10 mouse cellular contexts compared by ENCODE assay signal in the genomic region with DNA sequence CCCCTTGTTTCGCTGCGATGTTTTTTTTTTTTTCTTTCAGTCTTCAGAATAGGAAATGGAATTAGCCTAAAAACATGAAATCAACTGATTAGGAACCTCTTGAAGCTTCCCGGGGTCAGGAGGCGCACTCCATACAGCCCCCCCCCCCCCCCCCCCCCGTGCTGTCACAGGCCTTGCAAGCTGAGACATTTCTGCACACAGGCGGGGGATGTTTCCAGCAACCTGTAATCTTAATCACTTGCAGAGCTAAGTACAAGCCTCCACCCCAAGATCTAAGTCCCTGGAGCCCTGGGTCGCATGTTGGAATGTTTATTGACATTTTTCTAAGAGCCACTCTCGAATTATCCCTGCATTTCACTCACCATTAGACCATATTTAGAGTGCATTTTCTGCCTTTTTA.
DNase-seq lines count a peak whose midpoint lies in the region; ATAC-seq and TF ChIP-seq lines count a peak whose summit lies in the region.
"Had no signal": no experiment of that assay in that cellular context is flagged by ENCODE, and none has a peak within 500 bp of the region (broad histone marks: within the 10 kb centered on the region; RNA-seq: fewer than 3 reads in every experiment).

No protein-coding gene starts in this region.

- no peaks in the 10 kb centered on the region for H3K27me3 ChIP-seq in heart, embryonic 12.5 days (replicated peaks)
- H3K27me3 ChIP-seq in heart, adult 2 months (ENCODE audit: control insufficient read depth, insufficient read depth, low read length), result no peaks in the 10 kb centered on the region
- H3K27me3 ChIP-seq in forebrain, embryonic 12.5 days, result no peaks in the 10 kb centered on the region
- H3K27me3 ChIP-seq in limb, embryonic 13.5 days, result no peaks in the 10 kb centered on the region

- no peak overlapping the region for H3K27ac ChIP-seq in heart, embryonic 12.5 days (ENCODE audit: poor library complexity, severe bottlenecking)
- H3K27ac ChIP-seq in heart, adult 2 months, result no peak overlapping the region
- H3K27ac ChIP-seq in forebrain, embryonic 12.5 days, result no peak overlapping the region
- H3K27ac ChIP-seq in limb, embryonic 13.5 days, result peak overlapping the region; percentile 90; the same call in 1 of the 2 replicates
- H3K27ac ChIP-seq: macrophage had no signal

- H3K4me1 ChIP-seq in heart, embryonic 12.5 days (replicated peaks), result 0 out of 2 replicates have a peak, but pooled peaks cover 3% of the 10 kb centered on the region
- no peaks in the 10 kb centered on the region for H3K4me1 ChIP-seq in heart, adult 2 months (ENCODE audit: control insufficient read depth, insufficient read depth, low read length)
- peaks cover 4% of the 10 kb centered on the region; the same call in 1 of the 2 replicates for H3K4me1 ChIP-seq in forebrain, embryonic 12.5 days
- peaks cover 39% of the 10 kb centered on the region for H3K4me1 ChIP-seq in limb, embryonic 13.5 days

- 16% methylated on average over 8 of the region's 8 CpGs for WGBS in heart, embryonic 12.5 days
- WGBS in heart, adult 2 months, result 21% methylated on average over 8 of the region's 8 CpGs
- WGBS in forebrain, embryonic 12.5 days, result 14% methylated on average over 8 of the region's 8 CpGs
- 10% methylated on average over 8 of the region's 8 CpGs for WGBS in limb, embryonic 13.5 days

- H3K36me3 ChIP-seq in heart, embryonic 12.5 days, result no peaks in the 10 kb centered on the region
- no peaks in the 10 kb centered on the region for H3K36me3 ChIP-seq in heart, adult 2 months (ENCODE audit: control insufficient read depth, insufficient read depth, low read length)
- no peaks in the 10 kb centered on the region for H3K36me3 ChIP-seq in forebrain, embryonic 12.5 days (replicated peaks)
- no peaks in the 10 kb centered on the region for H3K36me3 ChIP-seq in limb, embryonic 13.5 days

- no peaks in the 10 kb centered on the region for H3K9me3 ChIP-seq in heart, embryonic 12.5 days (replicated peaks)
- H3K9me3 ChIP-seq in forebrain, embryonic 12.5 days, result no peaks in the 10 kb centered on the region
- no peaks in the 10 kb centered on the region for H3K9me3 ChIP-seq in limb, embryonic 13.5 days

- intact Hi-C loops in heart, adult 2 months (cut with DNase I), result no loop called here

- H3K9ac ChIP-seq in heart, embryonic 12.5 days, result no peak overlapping the region
- no peak overlapping the region for H3K9ac ChIP-seq in heart, adult 2 months (ENCODE audit: low read depth, low read length)
- H3K9ac ChIP-seq in forebrain, embryonic 12.5 days, result no peak overlapping the region
- peak overlapping the region; percentile 26; the same call in 1 of the 2 replicates for H3K9ac ChIP-seq in limb, embryonic 13.5 days

- TF ChIP-seq CTCF in heart, adult 2 months (IDR thresholded peaks at IDR 0.05), result no peak

- ATAC-seq in heart, embryonic 12.5 days (ENCODE audit: insufficient number of reproducible peaks, low FRiP score), result no peak
- no peak for ATAC-seq in forebrain, embryonic 12.5 days (ENCODE audit: low FRiP score)
- no peak for ATAC-seq in limb, embryonic 13.5 days (ENCODE audit: low FRiP score, low read depth)
- ATAC-seq: intestine, postnatal 0 days had no signal

- no peak for DNase-seq in heart, adult 2 months
- peak; percentile 27 for DNase-seq in NIH3T3 (ENCODE audit: low read depth)
- DNase-seq in Muller cell, postnatal 12 days (ENCODE audit: inconsistent ontology term), result no peak
- DNase-seq in spleen, postnatal 14 days (ENCODE audit: low spot score in 2 of 2), result no peak
- no peak for DNase-seq in right cerebral cortex, adult 18-20 months

- H3K79me2 ChIP-seq in heart, adult 2 months (replicated peaks; ENCODE audit: control insufficient read depth, insufficient read depth, low read length), result no peaks in the 10 kb centered on the region

- TF ChIP-seq POLR2A in heart, adult 2 months (IDR thresholded peaks at IDR 0.05; ENCODE audit: insufficient read depth, low read depth, low read length), result no peak

- peak overlapping the region; percentile 61 for H3K4me2 ChIP-seq in heart, embryonic 12.5 days
- peak overlapping the region; percentile 34 for H3K4me2 ChIP-seq in forebrain, embryonic 12.5 days
- H3K4me2 ChIP-seq in limb, embryonic 13.5 days (replicated peaks), result peak overlapping the region; percentile 54

- TF ChIP-seq EP300 in heart, adult 2 months (IDR thresholded peaks at IDR 0.05; ENCODE audit: insufficient read depth, low read depth, low read length), result no peak

- H3K4me3 ChIP-seq in heart, embryonic 12.5 days, result peak overlapping the region; percentile 21
- H3K4me3 ChIP-seq in heart, adult 2 months, result no peak overlapping the region
- no peak overlapping the region for H3K4me3 ChIP-seq in forebrain, embryonic 12.5 days (replicated peaks)
- peak overlapping the region; percentile 14; the same call in 1 of the 2 replicates for H3K4me3 ChIP-seq in limb, embryonic 13.5 days

Comparison
In these comparisons a context has a peak if more than half of its experiments do, and no peak if none do; other contexts are left out.
1. H3K4me3 ChIP-seq: peak in heart, embryonic 12.5 days (single experiment) and limb, embryonic 13.5 days (single experiment); none in heart, adult 2 months (single experiment) and forebrain, embryonic 12.5 days (single experiment).
2. Peak in every context shown above with its lines, with median percentiles within 50 percentile points of each other: H3K4me2 ChIP-seq.